Mouse (Mus musculus): Measurements from ENCODE around the gene Nxph3. TPM values are rescaled to one million over a fixed set of nuclear protein-coding genes. Genes with fewer than 3 reads are reported as not detected.

Gene Nxph3
- polyA plus RNA-seq, 1 experiment from 2014 or later, result 1.9 TPM

GRCm38 (mm10) chr11:95493010-95493409 lies 21.4 kb downstream of the Nxph3 start:
- Histone ChIP-seq H3K27ac (replicated peaks; ENCODE audit: low read depth, low read length) (no peak overlapping the region), H3K4me1 (ENCODE audit: control insufficient read depth, insufficient read depth, low read length) (no peaks in the 10 kb centered on the region), H3K36me3 (ENCODE audit: control insufficient read depth, insufficient read depth, low read length) (peaks cover 47% of the 10 kb centered on the region), H3K4me3 (replicated peaks; ENCODE audit: low read depth, low read length) (no peak overlapping the region), H3K9ac (replicated peaks; ENCODE audit: low read length) (no peak overlapping the region), H3K9me3 (ENCODE audit: control insufficient read depth, low read length) (no peaks in the 10 kb centered on the region), H3K27me3 (ENCODE audit: control insufficient read depth, insufficient read depth, low read length) (no peaks in the 10 kb centered on the region), H3K4me2 (ENCODE audit: low read length) (no peak overlapping the region)
- no peak for DNase-seq
- 67% methylated on average over 4 of the region's 4 CpGs for WGBS
- no peak for ATAC-seq (ENCODE audit: low FRiP score, low TSS enrichment)

GRCm38 (mm10) chr11:95492256-95492655 lies 22.1 kb downstream of the Nxph3 start:
- no peaks in the 10 kb centered on the region for H3K27me3 ChIP-seq (ENCODE audit: control insufficient read depth, insufficient read depth, low read length)
- no peaks in the 10 kb centered on the region for H3K4me1 ChIP-seq (ENCODE audit: control insufficient read depth, insufficient read depth, low read length)
- H3K36me3 ChIP-seq (ENCODE audit: control insufficient read depth, insufficient read depth, low read length), result peaks cover 52% of the 10 kb centered on the region
- H3K27ac ChIP-seq (replicated peaks; ENCODE audit: low read depth, low read length), result no peak overlapping the region
- no peak overlapping the region for H3K4me2 ChIP-seq (ENCODE audit: low read length)
- DNase-seq (no peak), ATAC-seq (ENCODE audit: low FRiP score, low TSS enrichment) (no peak)
- H3K9me3 ChIP-seq (ENCODE audit: control insufficient read depth, low read length), result no peaks in the 10 kb centered on the region
- 78% methylated on average over 4 of the region's 4 CpGs for WGBS
- no peak overlapping the region for H3K4me3 ChIP-seq (replicated peaks; ENCODE audit: low read depth, low read length)
- H3K9ac ChIP-seq (replicated peaks; ENCODE audit: low read length), result no peak overlapping the region

- Histone ChIP-seq H3K4me2 (ENCODE audit: low read length) (no peak overlapping the region), H3K27me3 (ENCODE audit: control insufficient read depth, insufficient read depth, low read length) (no peaks in the 10 kb centered on the region), H3K4me1 (ENCODE audit: control insufficient read depth, insufficient read depth, low read length) (no peaks in the 10 kb centered on the region), H3K27ac (replicated peaks; ENCODE audit: low read depth, low read length) (no peak overlapping the region), H3K9me3 (ENCODE audit: control insufficient read depth, low read length) (no peaks in the 10 kb centered on the region), H3K4me3 (replicated peaks; ENCODE audit: low read depth, low read length) (no peak overlapping the region), H3K36me3 (ENCODE audit: control insufficient read depth, insufficient read depth, low read length) (peaks cover 73% of the 10 kb centered on the region), H3K9ac (replicated peaks; ENCODE audit: low read length) (no peak overlapping the region)
- no peak for ATAC-seq (ENCODE audit: low FRiP score, low TSS enrichment)
- WGBS, result 89% methylated on average over 14 of the region's 14 CpGs
- DNase-seq, result no peak
Observed at GRCm38 (mm10) chr11:95490104-95490503, 24.3 kb downstream of the Nxph3 start.

- no peak overlapping the region for H3K4me3 ChIP-seq (replicated peaks; ENCODE audit: low read depth, low read length)
- no peaks in the 10 kb centered on the region for H3K9me3 ChIP-seq (ENCODE audit: control insufficient read depth, low read length)
- H3K27me3 ChIP-seq (ENCODE audit: control insufficient read depth, insufficient read depth, low read length), result no peaks in the 10 kb centered on the region
- H3K36me3 ChIP-seq (ENCODE audit: control insufficient read depth, insufficient read depth, low read length), result peaks cover 60% of the 10 kb centered on the region
- 99% methylated on average over 2 of the region's 2 CpGs for WGBS
- H3K27ac ChIP-seq (replicated peaks; ENCODE audit: low read depth, low read length), result no peak overlapping the region
- no peaks in the 10 kb centered on the region for H3K4me1 ChIP-seq (ENCODE audit: control insufficient read depth, insufficient read depth, low read length)
- H3K9ac ChIP-seq (replicated peaks; ENCODE audit: low read length), result no peak overlapping the region
- no peak overlapping the region for H3K4me2 ChIP-seq (ENCODE audit: low read length)
- DNase-seq (no peak), ATAC-seq (ENCODE audit: low FRiP score, low TSS enrichment) (no peak)
Observed at GRCm38 (mm10) chr11:95487237-95487636, 27.1 kb downstream of the Nxph3 start.

GRCm38 (mm10) chr11:95485634-95486033 lies 28.7 kb downstream of the Nxph3 start:
- WGBS, result 96% methylated on average over 18 of the region's 18 CpGs
- no peak overlapping the region for H3K9ac ChIP-seq (replicated peaks; ENCODE audit: low read length)
- peaks cover 49% of the 10 kb centered on the region for H3K36me3 ChIP-seq (ENCODE audit: control insufficient read depth, insufficient read depth, low read length)
- ATAC-seq (ENCODE audit: low FRiP score, low TSS enrichment) (no peak), DNase-seq (no peak)
- no peaks in the 10 kb centered on the region for H3K27me3 ChIP-seq (ENCODE audit: control insufficient read depth, insufficient read depth, low read length)
- no peak overlapping the region for H3K4me3 ChIP-seq (replicated peaks; ENCODE audit: low read depth, low read length)
- no peak overlapping the region for H3K27ac ChIP-seq (replicated peaks; ENCODE audit: low read depth, low read length)
- no peaks in the 10 kb centered on the region for H3K4me1 ChIP-seq (ENCODE audit: control insufficient read depth, insufficient read depth, low read length)
- no peak overlapping the region for H3K4me2 ChIP-seq (ENCODE audit: low read length)
- H3K9me3 ChIP-seq (ENCODE audit: control insufficient read depth, low read length), result no peaks in the 10 kb centered on the region

- DNase-seq, result no peak
- 92% methylated on average over 4 of the region's 4 CpGs for WGBS
- H3K36me3 ChIP-seq (ENCODE audit: control insufficient read depth, insufficient read depth, low read length), result peaks cover 29% of the 10 kb centered on the region
Observed at GRCm38 (mm10) chr11:95480662-95481061, 33.7 kb downstream of the Nxph3 start.

DNA sequence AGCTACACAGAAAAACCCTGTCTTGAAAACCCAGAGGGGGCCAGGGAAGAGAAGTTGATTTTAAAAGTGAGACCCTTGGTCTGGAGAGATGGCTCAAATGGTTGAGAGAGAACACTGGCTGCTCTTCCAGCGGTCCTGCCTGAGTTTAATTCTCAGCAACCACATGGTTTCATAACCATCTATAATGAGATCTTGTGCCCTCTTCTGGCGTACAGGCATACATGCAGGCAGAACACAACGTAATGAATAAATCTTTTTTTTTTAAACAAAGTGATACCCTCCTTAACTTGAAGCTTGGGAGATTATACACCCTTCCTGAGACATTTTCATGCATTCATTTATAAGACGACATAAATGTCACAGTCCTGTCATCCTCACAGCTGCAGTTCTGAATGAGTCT lies 34.9 kb downstream of the Nxph3 start:
- H3K9ac ChIP-seq (replicated peaks; ENCODE audit: low read length), result no peak overlapping the region
- 78% methylated on average over 4 of the region's 4 CpGs for WGBS
- no peak overlapping the region for H3K4me2 ChIP-seq (ENCODE audit: low read length)
- no peak overlapping the region for H3K27ac ChIP-seq (replicated peaks; ENCODE audit: low read depth, low read length)
- no peak for ATAC-seq (ENCODE audit: low FRiP score, low TSS enrichment)
- no peak for DNase-seq
- peaks cover 31% of the 10 kb centered on the region for H3K36me3 ChIP-seq (ENCODE audit: control insufficient read depth, insufficient read depth, low read length)
- H3K9me3 ChIP-seq (ENCODE audit: control insufficient read depth, low read length), result no peaks in the 10 kb centered on the region
- no peaks in the 10 kb centered on the region for H3K27me3 ChIP-seq (ENCODE audit: control insufficient read depth, insufficient read depth, low read length)
- H3K4me1 ChIP-seq (ENCODE audit: control insufficient read depth, insufficient read depth, low read length), result no peaks in the 10 kb centered on the region
- no peak overlapping the region for H3K4me3 ChIP-seq (replicated peaks; ENCODE audit: low read depth, low read length)

More at GRCm38 (mm10) chr11:95480662-95481061, 33.7 kb downstream of the Nxph3 start:
- H3K4me3 ChIP-seq (replicated peaks; ENCODE audit: low read depth, low read length), result no peak overlapping the region
- no peak overlapping the region for H3K27ac ChIP-seq (replicated peaks; ENCODE audit: low read depth, low read length)
- no peaks in the 10 kb centered on the region for H3K4me1 ChIP-seq (ENCODE audit: control insufficient read depth, insufficient read depth, low read length)
- no peak overlapping the region for H3K4me2 ChIP-seq (ENCODE audit: low read length)
- H3K9me3 ChIP-seq (ENCODE audit: control insufficient read depth, low read length), result no peaks in the 10 kb centered on the region
- no peaks in the 10 kb centered on the region for H3K27me3 ChIP-seq (ENCODE audit: control insufficient read depth, insufficient read depth, low read length)
- ATAC-seq (ENCODE audit: low FRiP score, low TSS enrichment), result no peak
- H3K9ac ChIP-seq (replicated peaks; ENCODE audit: low read length), result no peak overlapping the region

- H3K27ac ChIP-seq (replicated peaks; ENCODE audit: low read depth, low read length), result no peak overlapping the region
- H3K9ac ChIP-seq (replicated peaks; ENCODE audit: low read length), result no peak overlapping the region
- DNase-seq, result no peak
- 90% methylated on average over 7 of the region's 7 CpGs for WGBS
- no peak overlapping the region for H3K4me2 ChIP-seq (ENCODE audit: low read length)
- no peak for ATAC-seq (ENCODE audit: low FRiP score, low TSS enrichment)
- H3K4me1 ChIP-seq (ENCODE audit: control insufficient read depth, insufficient read depth, low read length), result no peaks in the 10 kb centered on the region
- H3K36me3 ChIP-seq (ENCODE audit: control insufficient read depth, insufficient read depth, low read length), result peaks cover 48% of the 10 kb centered on the region
- H3K9me3 ChIP-seq (ENCODE audit: control insufficient read depth, low read length), result no peaks in the 10 kb centered on the region
- H3K27me3 ChIP-seq (ENCODE audit: control insufficient read depth, insufficient read depth, low read length), result no peaks in the 10 kb centered on the region
- no peak overlapping the region for H3K4me3 ChIP-seq (replicated peaks; ENCODE audit: low read depth, low read length)
Observed at GRCm38 (mm10) chr11:95476323-95476722, 38.0 kb downstream of the Nxph3 start.

GRCm38 (mm10) chr11:95473456-95473855 lies 40.9 kb downstream of the Nxph3 start:
- Histone ChIP-seq H3K4me3 (replicated peaks; ENCODE audit: low read depth, low read length) (no peak overlapping the region), H3K4me2 (ENCODE audit: low read length) (no peak overlapping the region), H3K9me3 (ENCODE audit: control insufficient read depth, low read length) (no peaks in the 10 kb centered on the region), H3K36me3 (ENCODE audit: control insufficient read depth, insufficient read depth, low read length) (peaks cover 53% of the 10 kb centered on the region), H3K9ac (replicated peaks; ENCODE audit: low read length) (no peak overlapping the region), H3K27me3 (ENCODE audit: control insufficient read depth, insufficient read depth, low read length) (no peaks in the 10 kb centered on the region), H3K27ac (replicated peaks; ENCODE audit: low read depth, low read length) (no peak overlapping the region), H3K4me1 (ENCODE audit: control insufficient read depth, insufficient read depth, low read length) (no peaks in the 10 kb centered on the region)
- no peak for ATAC-seq (ENCODE audit: low FRiP score, low TSS enrichment)
- no peak for DNase-seq
- WGBS, result 92% methylated on average over 1 of the region's 1 CpGs

Data from midbrain, embryonic 14.5 days (tissue).